Mouse (Mus musculus) monocyte, adult 2 months (primary cell): ENCODE data around the gene Bbs9.

Experiments used
- DNase-seq, 2 experiments: peaks; one replicate each; pipeline ENCODE4 v3.0.0; 2022; ENCODE audit warnings: low spot score in 2 of 2, low read depth in 1 of 2

Gene Bbs9

DNA sequence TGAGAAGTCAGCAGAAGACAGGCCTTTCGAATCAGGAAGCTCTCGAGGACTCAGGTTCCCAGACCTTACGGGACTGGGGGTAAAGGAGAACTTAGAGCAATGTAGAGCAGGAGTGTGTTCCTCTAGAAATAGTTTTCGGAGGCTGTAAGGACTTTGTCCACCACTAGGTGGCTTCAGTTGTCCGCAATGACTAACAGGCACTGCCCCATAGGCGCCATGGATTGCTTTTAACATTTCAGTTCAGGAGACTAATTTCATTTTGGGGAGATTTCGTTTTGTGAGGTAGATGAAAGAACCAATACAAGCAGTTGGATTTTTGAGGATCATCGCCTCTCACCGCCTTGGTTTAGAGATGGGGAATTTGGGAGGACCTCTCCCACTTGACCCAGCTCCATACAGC lies 149.5 kb downstream of the Bbs9 start:
- peak in 1 of 2 experiments; percentile 10 for DNase-seq

DNA sequence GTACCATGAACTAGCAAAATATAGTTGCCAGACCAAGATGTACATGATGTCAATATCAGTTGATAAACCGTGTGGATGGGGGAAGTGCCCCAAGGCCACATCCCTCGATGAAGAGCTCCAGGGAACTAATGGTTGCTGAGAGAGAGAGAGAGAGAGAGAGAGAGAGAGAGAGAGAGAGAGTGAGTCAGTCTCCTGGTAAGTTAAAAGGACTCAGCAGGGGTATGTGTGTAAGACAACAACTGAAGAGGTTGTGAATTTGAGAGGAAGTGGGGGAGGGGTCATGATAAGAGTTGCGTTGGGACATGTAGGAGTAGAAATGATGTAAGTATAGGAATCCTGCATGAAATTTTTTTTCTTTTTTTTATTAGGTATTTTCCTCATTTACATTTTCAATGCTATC lies 150.5 kb downstream of the Bbs9 start:
- DNase-seq = no peak

DNA sequence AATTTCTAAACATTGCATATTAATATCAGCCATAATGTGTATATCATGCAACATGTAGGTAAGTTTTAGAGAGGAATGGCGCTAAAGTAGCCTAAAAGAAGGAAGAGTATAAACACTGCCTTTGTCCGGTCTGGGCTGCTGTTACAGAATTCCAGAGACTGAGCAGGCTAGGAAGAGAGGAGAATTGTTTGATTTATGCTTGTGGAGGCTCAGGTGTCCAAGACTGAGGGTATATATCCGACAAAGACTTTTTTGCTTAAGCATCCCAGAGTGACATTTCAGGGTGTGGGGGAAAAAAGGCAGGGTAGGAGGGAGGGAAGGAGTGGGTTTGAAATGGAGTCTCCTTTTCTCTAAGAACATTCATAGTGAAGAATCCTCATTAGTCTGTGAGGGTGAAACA lies 152.4 kb downstream of the Bbs9 start:
- no peak for DNase-seq

DNA sequence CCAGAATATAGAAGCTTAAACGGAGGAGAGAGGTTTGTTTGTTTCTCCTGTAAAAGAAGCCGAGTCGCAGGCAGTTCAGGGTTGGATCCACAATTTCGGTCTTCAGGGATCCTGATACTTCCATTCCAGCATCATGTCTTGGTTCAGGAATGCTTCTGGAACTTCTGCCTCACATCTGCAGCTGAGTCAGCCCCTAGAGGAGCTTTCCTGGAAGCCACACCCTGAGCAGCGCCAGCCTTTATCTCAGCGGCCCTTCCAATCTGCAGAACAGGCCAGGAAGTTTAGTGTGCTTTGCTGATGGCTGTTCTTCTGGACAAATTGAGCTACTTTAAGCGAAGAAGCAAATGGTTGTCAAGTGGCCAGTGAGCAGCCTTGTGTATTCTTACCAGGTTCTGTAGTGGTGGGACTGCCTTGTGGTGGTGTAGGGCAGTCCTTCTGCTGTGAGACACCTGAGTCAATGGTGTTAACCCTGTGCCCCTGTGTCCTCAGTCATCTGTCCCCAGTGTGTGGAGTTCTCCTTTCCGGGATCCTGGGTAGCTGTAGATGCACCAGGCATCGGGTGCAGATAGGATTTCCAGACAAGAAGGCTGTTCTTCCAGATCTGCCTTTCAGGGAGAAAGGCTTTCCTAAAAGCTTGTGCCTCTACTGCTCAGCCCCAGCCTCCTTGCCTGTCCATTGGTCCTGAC lies 157.4 kb downstream of the Bbs9 start:
- no peak for DNase-seq

DNA sequence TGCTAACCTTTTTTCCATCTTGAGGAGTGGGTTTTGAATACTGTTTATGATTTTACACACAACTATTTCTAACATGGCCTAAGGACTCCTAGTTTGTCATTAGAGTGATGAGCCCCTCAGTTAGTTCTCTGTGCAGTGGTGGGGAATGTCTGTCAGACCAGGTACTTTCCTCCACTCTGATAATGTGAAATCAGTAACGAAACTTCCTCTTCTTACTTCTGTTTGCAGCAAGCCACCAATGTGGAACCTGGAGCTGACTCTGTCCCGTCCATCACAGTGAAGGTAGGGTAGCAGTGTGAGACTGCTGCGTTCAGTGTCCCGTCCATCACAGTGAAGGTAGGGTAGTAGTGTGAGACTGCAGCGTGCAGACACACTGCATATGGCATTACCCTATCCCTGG lies 163.0 kb downstream of the Bbs9 start:
- DNase-seq = no peak

DNA sequence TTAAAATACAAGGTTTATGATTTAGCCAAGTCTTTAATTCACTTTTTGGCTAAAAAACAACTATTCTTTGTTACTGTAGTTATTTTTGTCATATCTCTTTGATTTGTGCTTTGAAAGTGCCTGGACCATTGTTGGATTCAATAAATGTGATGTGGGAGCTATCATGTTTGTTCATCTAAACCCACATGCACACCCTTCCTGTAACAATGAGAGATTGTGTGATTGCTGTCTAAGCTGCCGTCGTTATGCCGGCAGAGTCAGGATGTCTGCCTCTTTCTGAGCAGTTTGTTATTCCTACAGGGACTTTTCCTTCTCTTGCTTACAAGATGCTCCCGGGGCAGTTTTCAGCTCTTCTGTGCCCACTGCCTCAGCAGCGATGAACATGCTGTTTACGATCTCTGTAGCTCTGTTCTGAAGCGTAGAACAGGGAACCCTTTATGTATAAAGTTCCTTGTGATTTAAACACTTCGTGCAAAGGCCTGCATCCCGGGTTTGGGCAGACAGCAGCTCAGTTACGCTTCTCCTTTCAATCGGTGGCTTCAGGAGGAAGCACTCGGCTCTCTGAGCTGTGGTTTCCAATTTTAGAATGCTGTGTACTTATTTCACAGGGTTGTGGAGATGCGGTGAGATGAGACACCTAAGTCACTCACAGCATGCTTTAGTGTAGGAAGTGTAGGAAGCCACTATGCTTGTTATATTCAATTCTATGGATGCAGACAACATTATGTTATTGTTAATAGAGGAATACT lies 165.3 kb downstream of the Bbs9 start:
- no peak for DNase-seq

DNA sequence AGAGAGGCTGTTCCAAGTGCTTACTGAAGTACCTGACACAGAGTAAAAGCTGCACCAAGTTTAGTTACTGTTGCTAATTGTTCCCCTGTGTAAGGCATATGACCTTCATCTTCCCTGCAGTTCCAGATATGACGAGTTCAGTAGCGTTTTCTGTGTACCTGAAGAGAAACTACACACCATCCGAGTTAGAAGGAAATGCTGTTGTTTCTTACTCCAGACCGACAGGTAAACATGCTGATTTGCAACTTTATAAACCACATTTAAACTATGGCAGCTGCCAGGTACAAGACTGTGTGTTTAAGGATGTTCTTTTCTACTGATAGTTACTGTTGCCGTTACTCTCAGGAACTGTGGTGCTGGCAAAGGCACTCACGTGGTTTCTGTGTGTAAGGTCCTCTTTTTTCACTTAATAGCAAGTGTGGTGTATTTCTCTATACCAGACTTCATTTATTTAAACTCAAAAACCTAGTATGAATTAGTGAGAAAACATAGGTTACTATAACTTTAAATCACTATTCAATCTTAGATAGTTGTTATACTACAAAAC lies 170.4 kb downstream of the Bbs9 start:
- no peak for DNase-seq

DNA sequence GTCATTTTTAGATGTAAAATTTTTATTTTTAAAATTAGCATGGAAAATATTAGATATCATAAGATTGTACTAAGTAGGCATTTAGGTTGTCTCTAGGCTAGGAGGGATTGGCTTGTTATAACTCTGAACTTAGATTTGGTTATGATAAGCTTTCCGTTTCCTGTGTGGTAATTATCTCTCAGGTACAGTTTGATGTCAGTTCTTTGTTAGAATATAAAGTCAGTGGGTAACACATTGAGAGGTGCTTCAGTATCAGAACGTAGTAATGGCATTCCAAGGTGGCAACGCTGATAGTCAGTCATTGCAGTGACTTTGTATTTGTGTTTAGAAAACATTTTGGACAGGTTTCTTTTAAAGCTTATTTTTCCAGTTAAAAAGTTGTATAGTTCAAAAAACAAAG lies 170.9 kb downstream of the Bbs9 start:
- DNase-seq = no peak

DNA sequence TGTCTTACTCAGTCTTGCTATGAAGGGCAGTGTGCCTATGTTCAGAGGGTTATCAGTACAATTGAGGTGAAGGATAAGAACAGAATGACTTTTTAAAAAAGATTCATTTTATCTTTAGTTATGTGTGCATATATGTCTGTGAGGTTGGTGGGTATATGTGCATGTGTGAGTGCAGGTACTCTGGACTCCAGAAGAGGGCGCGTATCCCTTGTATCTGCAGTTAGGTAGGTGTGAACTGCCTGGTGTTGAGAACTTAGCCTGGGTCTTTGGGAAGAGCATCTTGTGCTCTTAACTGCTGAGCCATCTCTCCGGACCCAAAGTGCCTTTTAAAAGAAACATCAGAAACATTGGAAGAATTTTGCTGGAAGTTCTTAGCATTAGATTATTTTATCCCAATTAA lies 172.6 kb downstream of the Bbs9 start:
- no peak for DNase-seq

DNA sequence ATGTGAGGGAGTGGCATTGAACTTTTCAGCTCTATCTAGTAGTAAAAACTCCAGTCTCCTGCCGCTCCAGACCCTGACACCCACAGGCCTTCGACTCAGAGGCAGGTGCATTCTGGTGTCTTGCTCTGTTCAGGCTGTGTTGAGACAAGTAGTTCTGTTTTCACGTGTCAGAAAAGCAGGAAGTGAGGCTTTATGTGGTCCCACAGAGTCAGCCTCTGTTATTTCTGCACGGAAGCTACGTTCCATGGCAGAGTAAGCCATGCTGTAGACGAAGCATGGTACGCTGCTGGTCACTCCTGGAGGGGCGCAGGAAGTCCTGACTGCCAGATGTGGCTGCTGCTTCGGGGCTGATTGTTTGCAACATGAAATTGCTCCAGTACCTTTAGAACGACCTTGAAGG lies 174.1 kb downstream of the Bbs9 start:
- no peak for DNase-seq

DNA sequence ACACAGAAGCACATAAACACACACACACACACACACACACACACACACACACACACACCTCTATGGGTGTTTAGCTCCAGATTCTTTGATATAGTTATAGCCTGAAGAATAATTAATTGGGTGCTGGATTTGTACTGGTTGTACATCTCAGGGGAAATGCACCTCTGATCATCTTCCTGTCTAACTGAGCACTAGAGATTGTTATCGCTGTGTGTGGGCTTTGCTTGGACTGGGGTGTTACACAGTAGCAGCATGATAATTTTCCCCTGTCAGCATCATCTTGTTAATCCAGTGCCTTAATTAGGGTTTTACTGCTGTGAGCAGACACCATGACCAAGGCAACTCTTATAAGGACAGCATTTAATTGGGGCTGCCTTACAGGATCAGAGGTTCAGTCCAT lies 175.3 kb downstream of the Bbs9 start:
- DNase-seq = no peak

DNA sequence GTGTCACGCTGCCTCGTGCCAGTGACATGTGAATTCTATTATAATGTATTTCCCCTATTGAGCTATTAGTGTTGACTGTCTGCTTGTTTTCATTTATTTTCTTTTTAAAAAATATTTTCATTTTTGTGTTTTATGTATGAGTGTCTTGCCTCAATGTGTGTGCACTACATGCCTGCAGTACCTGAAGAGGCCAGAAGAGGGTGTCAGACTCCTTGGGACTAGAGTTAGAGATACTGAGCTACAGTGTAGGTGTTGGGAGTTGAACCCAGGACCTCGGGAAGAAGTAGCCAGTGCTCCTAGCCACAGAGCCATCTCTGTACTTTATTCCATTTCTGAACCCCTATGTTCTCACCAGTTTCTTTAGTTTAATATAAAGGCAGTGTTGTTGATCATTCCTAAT lies 176.1 kb downstream of the Bbs9 start:
- no peak for DNase-seq

DNA sequence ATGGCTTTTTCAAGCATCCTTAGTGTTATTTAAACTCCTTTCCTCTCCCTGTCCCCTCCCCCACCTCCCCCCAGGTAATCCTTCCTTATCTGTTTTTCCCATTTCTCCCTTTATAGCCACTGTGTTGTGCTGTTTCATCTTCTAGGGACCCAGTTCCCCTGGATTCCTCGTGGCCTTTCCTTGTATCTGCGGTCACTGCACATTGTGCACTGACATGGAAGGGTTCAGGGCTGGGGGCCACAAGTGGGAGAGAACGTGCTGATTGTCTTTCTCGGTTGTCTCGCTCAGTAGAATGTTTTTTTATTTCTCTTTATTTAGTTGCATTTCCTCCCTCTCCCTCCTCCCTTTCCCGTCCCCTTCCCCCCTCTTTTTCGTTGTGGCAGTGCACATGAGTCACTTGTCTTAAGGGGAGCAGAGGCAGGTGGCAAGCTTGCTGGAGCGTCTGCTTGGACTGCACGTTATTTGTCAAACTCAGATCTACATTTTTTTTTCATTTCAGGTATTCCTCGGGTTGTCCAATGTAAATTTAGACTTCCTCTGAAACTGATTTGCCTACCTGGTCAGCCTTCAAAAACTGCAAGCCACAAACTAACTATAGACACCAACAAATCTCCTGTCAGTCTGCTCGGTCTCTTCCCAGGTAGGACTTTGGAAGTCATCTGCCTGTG lies 179.3 kb downstream of the Bbs9 start:
- DNase-seq = no peak

DNA sequence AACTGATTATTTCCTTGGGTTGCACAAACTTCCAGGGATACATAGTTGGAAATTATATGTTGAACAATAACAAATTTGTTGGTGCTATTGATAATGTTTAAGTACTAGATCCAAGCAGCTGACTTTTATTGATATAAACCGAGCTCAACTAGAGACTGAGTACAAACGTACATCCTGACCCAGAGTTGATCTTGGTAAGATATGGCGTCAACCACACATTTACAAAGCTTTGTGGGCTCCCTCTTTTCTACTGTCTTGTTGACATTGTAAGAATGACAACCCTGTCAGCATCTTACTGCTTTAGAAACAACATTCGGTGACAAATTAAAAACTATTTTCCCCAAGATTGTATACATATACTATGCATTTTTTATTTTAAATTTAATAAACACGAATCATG lies 181.7 kb downstream of the Bbs9 start:
- DNase-seq = no peak

DNA sequence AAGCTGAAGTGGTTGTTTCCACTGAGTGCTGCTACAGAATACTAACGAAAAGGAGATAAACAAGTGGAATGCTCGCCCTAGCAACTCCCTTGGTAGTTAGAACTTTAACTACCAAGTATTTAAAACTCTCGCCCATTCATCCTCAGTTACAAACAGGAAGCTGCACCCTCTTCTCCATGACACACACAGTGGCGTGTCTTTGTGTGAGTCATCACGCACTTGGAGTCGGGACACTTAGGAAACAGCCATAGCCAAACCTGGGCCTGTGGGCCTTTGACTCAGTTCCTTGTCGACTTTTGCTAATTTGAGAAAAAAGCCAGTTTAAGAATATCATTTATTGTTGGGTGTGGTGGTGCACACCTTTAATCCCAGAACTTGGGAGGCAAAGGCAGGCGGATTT lies 189.6 kb downstream of the Bbs9 start:
- no peak for DNase-seq

DNA sequence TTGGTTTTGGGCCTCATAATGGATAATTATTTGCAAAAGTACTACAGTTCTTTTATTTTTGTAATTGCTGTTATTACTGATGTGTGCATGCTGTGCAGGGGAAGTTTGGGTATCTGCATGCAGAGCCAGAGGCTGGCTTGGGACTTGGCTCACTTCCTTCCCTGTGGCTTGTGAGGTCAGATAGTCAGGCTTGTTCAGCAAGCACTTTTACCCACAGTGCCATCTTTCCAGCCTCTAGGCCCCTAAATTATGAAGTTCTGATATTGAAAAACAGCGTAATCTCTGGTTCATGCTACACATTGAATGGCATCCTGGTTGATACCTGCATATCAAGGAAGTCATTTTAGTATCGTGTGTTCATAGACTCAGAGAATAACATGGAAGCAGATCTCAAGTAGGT lies 197.4 kb downstream of the Bbs9 start:
- no peak for DNase-seq

DNA sequence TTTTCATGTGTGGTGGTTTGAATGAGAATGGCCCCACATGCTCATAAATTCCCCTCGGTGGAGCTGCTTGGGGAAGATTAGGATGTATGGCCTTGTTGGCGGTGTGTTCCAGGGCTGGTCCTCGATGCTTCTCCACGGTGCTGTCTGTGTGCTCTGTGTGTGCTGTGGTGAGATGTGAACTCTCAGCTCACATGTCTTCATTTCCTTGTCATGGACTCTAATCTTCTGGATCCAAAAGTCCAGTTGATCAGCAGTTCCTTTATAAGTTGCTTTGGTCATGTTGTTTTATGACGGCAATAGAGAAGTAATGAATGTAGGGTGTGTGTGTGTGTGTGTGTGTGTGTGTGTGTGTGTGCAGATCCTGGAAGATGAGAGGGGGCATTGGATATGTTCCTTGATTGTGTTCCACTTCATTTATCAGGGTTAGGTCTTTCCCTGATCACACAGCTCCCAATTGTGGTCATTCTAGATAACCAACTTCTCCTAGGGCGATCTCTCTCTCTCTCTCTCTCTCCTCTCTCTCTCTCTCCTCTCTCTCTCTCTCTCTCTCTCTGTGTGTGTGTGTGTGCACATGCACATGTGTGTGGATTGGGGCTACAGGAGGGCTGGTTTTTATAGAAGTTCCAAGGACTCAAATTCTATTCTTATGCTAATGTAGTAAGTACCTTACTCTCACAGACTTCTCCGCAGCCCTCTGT lies 201.8 kb downstream of the Bbs9 start:
- no peak for DNase-seq

DNA sequence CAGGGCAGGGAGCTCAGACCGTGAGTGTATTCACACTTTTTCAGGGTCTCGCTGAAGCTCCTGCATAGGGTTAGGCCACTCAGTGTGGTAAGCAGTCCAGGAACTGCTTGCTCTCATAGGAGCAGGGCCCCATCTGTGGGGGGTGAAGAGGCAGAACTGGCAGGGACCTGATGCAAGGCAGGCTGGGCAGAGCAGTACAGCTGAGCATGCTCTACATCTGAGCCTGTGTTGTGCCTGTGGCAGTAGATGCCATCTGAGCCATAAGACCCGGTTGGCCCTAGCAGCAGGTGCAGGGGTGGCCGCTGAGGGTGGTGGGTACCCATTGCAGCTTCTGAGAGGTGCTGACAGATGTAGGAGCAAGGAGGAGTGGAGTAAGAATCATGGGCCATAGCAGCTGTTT lies 202.5 kb downstream of the Bbs9 start:
- no peak for DNase-seq

DNA sequence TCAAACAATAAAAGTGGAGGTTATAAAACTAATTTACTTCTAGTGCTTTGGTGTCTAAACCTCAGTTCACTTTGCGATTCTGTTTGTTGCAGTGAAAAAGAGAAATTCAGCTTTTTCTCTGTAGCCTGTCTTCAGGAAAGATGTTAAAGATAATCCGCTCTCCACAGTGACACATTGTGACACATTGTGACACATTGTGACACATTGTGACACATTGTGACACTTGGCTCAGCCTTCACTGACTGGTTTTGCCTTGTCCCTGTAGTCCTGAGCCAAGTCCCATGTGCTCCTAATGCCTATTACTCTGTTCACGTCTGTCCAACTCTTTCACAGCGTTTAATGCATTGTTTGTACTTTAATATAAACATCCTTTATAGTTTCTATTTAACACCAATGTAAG lies 203.0 kb downstream of the Bbs9 start:
- DNase-seq = no peak

DNA sequence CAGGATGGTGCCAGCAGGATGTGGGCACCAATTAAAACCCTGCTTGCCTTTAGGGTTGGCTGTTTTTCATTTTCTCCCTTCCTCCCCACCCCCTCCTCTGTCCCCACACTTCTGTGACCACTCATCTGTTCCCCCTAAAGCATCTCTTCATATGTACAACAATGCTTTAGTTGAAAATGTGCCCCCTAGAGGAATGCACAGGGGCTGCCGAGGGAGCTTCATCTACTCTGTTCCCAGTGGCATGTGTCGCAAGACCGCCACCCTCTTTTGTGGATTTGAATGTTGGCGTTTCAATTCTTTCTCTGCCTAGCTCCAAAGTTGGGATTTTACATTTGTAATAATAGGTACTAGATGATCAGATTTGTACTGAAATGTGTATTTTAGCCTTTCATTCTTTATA lies 204.0 kb downstream of the Bbs9 start:
- DNase-seq = no peak

DNA sequence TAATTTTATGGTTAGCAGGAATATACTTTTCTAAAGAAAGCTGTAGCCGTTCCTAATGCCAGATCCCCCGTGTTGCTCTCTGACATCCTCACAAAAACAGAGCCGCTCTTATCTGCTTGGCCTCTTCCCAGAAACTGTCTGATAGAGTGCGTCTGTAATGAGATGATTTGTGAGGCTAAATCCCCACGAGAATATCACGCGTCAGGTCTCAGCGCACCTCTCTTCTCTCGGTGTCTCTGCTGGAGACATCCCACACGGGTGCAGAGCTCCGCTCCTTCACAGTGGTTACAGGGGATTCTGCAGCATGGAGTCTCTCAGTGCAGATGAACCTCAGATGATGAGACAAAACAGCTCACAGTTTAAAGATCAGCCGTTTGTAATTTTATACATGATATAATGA lies 204.5 kb downstream of the Bbs9 start:
- DNase-seq = no peak

DNA sequence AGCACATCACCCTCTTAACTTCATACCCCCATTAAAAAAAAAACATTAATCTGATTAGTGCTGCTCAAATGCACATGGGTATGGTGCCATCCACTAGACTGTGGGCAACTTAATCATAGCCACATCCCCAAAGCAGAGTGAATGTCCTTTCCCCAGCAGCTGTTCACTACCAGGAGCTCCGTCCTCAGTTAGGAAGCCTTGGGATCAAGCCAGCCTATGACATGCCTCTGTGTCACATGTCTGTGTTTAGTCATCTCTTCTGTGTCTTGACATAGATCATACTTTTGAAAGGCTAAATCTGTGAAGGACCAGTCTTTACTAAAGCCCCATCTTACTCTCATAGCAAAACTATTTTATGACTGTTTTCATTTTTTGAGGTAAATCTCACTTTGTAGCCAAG lies 205.0 kb downstream of the Bbs9 start:
- DNase-seq = no peak
